Mouse (Mus musculus) heart, embryonic 10.5 days (tissue): Measurements from ENCODE around the gene Sfmbt1. TPM values are rescaled to one million over a fixed set of nuclear protein-coding genes. Genes with fewer than 3 reads are reported as not detected.

Experiments
- DNase-seq: peaks from one replicate; pipeline ENCODE4 v3.0.0-alpha.2; 2017; ENCODE audit warnings: low spot score
- H3K27ac ChIP-seq: fragments of 300-500 bp; sonication (generic); 2 replicates; pipeline ENCODE4 v1.5.1; 2016; ENCODE audit warnings: mild to moderate bottlenecking
- H3K27me3 ChIP-seq: fragments of 300-500 bp; sonication (generic); 2 replicates; pipeline ENCODE4 v1.6.1; 2016; ENCODE audit warnings: mild to moderate bottlenecking; ENCODE audit not compliant: poor library complexity, insufficient read depth, severe bottlenecking
- H3K36me3 ChIP-seq: fragments of 300-500 bp; sonication (generic); 2 replicates; pipeline ENCODE4 v1.6.1; 2016; ENCODE audit warnings: mild to moderate bottlenecking, moderate library complexity
- H3K4me1 ChIP-seq: fragments of 300-500 bp; sonication (generic); 2 replicates; pipeline ENCODE4 v1.6.1; 2016; ENCODE audit warnings: mild to moderate bottlenecking
- H3K4me3 ChIP-seq: fragments of 300-500 bp; sonication (generic); 2 replicates; pipeline ENCODE4 v1.5.1; 2016; ENCODE audit warnings: mild to moderate bottlenecking, moderate library complexity
- H3K9me3 ChIP-seq: fragments of 300-500 bp; sonication (generic); 2 replicates; pipeline ENCODE4 v1.6.1; 2016; ENCODE audit warnings: mild to moderate bottlenecking, moderate library complexity
- WGBS: fragments of 180-500 bp; shearing (Covaris S2); methylation state at CpG from one replicate; pipeline ENCODE4 v1.1.7; 2016; 5-methylcytosine and 5-hydroxymethylcytosine counted together
- polyA plus RNA-seq: library from polyadenylated mRNA; unstranded; fragments of >200 nt; fragmentation: Nextera tagmentation; extraction: Ambion mirVana; gene quantifications from 2 replicates; pipeline ENCODE4 v1.2.1, GENCODE M21; 2016

The Sfmbt1 gene
- polyA plus RNA-seq, 1 experiment from 2014 or later, result 13.0 TPM

- no peak for DNase-seq
- H3K27me3 ChIP-seq, result no peaks in the 10 kb centered on the region
- peaks cover 50% of the 10 kb centered on the region for H3K4me1 ChIP-seq
- H3K9me3 ChIP-seq, result no peaks in the 10 kb centered on the region
- peaks cover 24% of the 10 kb centered on the region for H3K36me3 ChIP-seq
- H3K27ac ChIP-seq, result peak overlapping the region; percentile 85
- H3K4me3 ChIP-seq, result no peak overlapping the region
- WGBS, result 66% methylated on average over 25 of the region's 25 CpGs
Observed at GRCm38 (mm10) chr14:30870206-30871147, 155.8 kb downstream of the Sfmbt1 start.

Other genes with a start within 250 kb of the Sfmbt1 start
- gene Dcp1a, start 235.3 kb upstream of the Sfmbt1 start, polyA plus RNA-seq, result 24.2 and 24.8 TPM in 2 replicates
- 8.5 and 12.8 TPM in 2 replicates for gene Cacna1d, start 223.4 kb upstream of the Sfmbt1 start, polyA plus RNA-seq
- gene Tkt, start 166.5 kb upstream of the Sfmbt1 start, polyA plus RNA-seq, result 122 and 199 TPM in 2 replicates
- 32.4 and 37.3 TPM in 2 replicates for gene Prkcd, start 88.6 kb upstream of the Sfmbt1 start, polyA plus RNA-seq
- gene Rft1, start 60.5 kb upstream of the Sfmbt1 start, polyA plus RNA-seq, result 11.6 and 11.8 TPM in 2 replicates
- gene Tmem110, start 110.7 kb downstream of the Sfmbt1 start, polyA plus RNA-seq, result 18.3 and 25.1 TPM in 2 replicates
- 0.90 and 0.99 TPM in 2 replicates for gene Mustn1, start 164.4 kb downstream of the Sfmbt1 start, polyA plus RNA-seq
- 0.40 TPM in 1 of 2 replicates, not detected in the other for gene Itih4, start 171.6 kb downstream of the Sfmbt1 start, polyA plus RNA-seq
- 0.64 and 5.0 TPM in 2 replicates for gene Itih3, start 208.9 kb downstream of the Sfmbt1 start, polyA plus RNA-seq
- 0.16 and 2.1 TPM in 2 replicates for gene Itih1, start 228.4 kb downstream of the Sfmbt1 start, polyA plus RNA-seq
- gene Nek4, start 236.5 kb downstream of the Sfmbt1 start, polyA plus RNA-seq, result 7.3 and 13.4 TPM in 2 replicates